Mouse (Mus musculus) kidney, adult 2 months (tissue): ENCODE results near the gene Olfr1443. TPM values are rescaled to one million over a fixed set of nuclear protein-coding genes. Genes with fewer than 3 reads are reported as not detected.

ENCODE experiments used
- DNase-seq: peaks from one replicate; pipeline ENCODE4 v3.0.0; 2021
- H3K27ac ChIP-seq: fragments of 200-500 bp; 2 replicates; pipeline ENCODE4 v1.5.1; 2012; ENCODE audit warnings: low read depth, low read length, control low read depth, inconsistent platforms; ENCODE audit not compliant: insufficient read depth
- H3K27me3 ChIP-seq: fragments of 200-500 bp; replicated peaks from 2 replicates; pipeline ENCODE4 v1.6.1; 2012; ENCODE audit warnings: mild to moderate bottlenecking, moderate library complexity, low read length, inconsistent platforms; ENCODE audit not compliant: control insufficient read depth, insufficient read depth
- H3K36me3 ChIP-seq: fragments of 200-500 bp; 2 replicates; pipeline ENCODE4 v1.6.1; 2012; ENCODE audit warnings: mild to moderate bottlenecking, moderate library complexity, low read length, inconsistent platforms; ENCODE audit not compliant: control insufficient read depth, insufficient read depth
- H3K4me1 ChIP-seq: fragments of 200-500 bp; 2 replicates; pipeline ENCODE4 v1.6.1; 2011; ENCODE audit warnings: low read length; ENCODE audit not compliant: control insufficient read depth, insufficient read depth
- H3K4me3 ChIP-seq: fragments of 200-500 bp; 2 replicates; pipeline ENCODE4 v1.5.1; 2011; ENCODE audit warnings: mild to moderate bottlenecking, low read depth, low read length, control low read depth; ENCODE audit not compliant: insufficient read depth
- CTCF ChIP-seq: fragments of 200-500 bp; conservative IDR thresholded peaks from 2 replicates; pipeline ENCODE4 v1.5.1; 2011; ENCODE audit warnings: low read depth, mild to moderate bottlenecking, control low read depth, low read length, moderate library complexity, mixed read lengths; ENCODE audit not compliant: insufficient read depth, insufficient read length
- POLR2A ChIP-seq: fragments of 200-500 bp; IDR thresholded peaks from one replicate; pipeline ENCODE4 v1.6.1; 2011; ENCODE audit warnings: low read depth, low read length, control low read depth
- WGBS: fragments of 180-500 bp; shearing (Covaris S2); methylation state at CpG from one replicate; pipeline ENCODE4 v1.1.7; 2018; 5-methylcytosine and 5-hydroxymethylcytosine counted together
- polyA plus RNA-seq: library from polyadenylated mRNA; depleted of rRNA; stranded (reverse); fragments of >200 nt; gene quantifications from 2 replicates; pipeline ENCODE4 v1.2.3, GENCODE M21; 2012; rRNA removed

Olfr1443 gene
- not detected in 2 replicates for polyA plus RNA-seq

GRCm38 (mm10) chr19:12677812-12678211, at the start of gene Olfr1443:
TSS of gene Olfr1443 (plus strand) at chr19:12678112.
- peak; percentile 55 for DNase-seq
- H3K4me3 ChIP-seq = no peak within 1 kb of the TSS
- no peak for TF ChIP-seq CTCF
- TF ChIP-seq POLR2A = no peak
- no peaks in the 10 kb centered on the region for H3K27me3 ChIP-seq
- H3K27ac ChIP-seq = peak within 1 kb of the TSS; percentile 68; the same call in 1 of the 2 replicates
- WGBS = 50% methylated on average over 3 of the region's 3 CpGs
- no peaks in the 10 kb centered on the region for H3K36me3 ChIP-seq
- H3K4me1 ChIP-seq = no peaks in the 10 kb centered on the region; the same call in 1 of the 2 replicates

- DNase-seq = peak; percentile 89
- TF ChIP-seq CTCF (no peak), POLR2A (no peak)
- no peaks in the 10 kb centered on the region; the same call in 1 of the 2 replicates for H3K36me3 ChIP-seq
- peak within 1 kb of the TSS; percentile 68 for H3K4me3 ChIP-seq
- no peaks in the 10 kb centered on the region; the same call in 1 of the 2 replicates for H3K27me3 ChIP-seq
- H3K27ac ChIP-seq = peak within 1 kb of the TSS; percentile 100
- H3K4me1 ChIP-seq = peaks cover 2% of the 10 kb centered on the region; the same call in 1 of the 2 replicates
- WGBS = 39% methylated on average over 4 of the region's 4 CpGs
Measured at GRCm38 (mm10) chr19:12633176-12633575, 44.7 kb upstream of the Olfr1443 start, which contains the start of gene Glyat. TSS of gene Glyat (plus strand) at chr19:12633308.

- no peaks in the 10 kb centered on the region; the same call in 1 of the 2 replicates for H3K27me3 ChIP-seq
- peak overlapping the region; percentile 92; the same call in 1 of the 2 replicates for H3K4me3 ChIP-seq
- H3K36me3 ChIP-seq = no peaks in the 10 kb centered on the region; the same call in 1 of the 2 replicates
- WGBS = 50% methylated on average over 3 of the region's 3 CpGs
- peaks cover 2% of the 10 kb centered on the region; the same call in 1 of the 2 replicates for H3K4me1 ChIP-seq
- H3K27ac ChIP-seq = peak overlapping the region; percentile 100; the same call in 1 of the 2 replicates
- DNase-seq = peak; percentile 40
- TF ChIP-seq POLR2A (no peak), CTCF (no peak)
Measured at GRCm38 (mm10) chr19:12634259-12634658, 43.7 kb upstream of the Olfr1443 start.

- Histone ChIP-seq H3K27ac (peak overlapping the region; percentile 100), H3K27me3 (no peaks in the 10 kb centered on the region; the same call in 1 of the 2 replicates), H3K4me3 (peak overlapping the region; percentile 92), H3K36me3 (no peaks in the 10 kb centered on the region; the same call in 1 of the 2 replicates), H3K4me1 (peaks cover 4% of the 10 kb centered on the region; the same call in 1 of the 2 replicates)
- DNase-seq = no peak
- WGBS = 50% methylated on average over 4 of the region's 4 CpGs
- TF ChIP-seq POLR2A (no peak), CTCF (no peak)
Measured at GRCm38 (mm10) chr19:12634963-12635362, 42.9 kb upstream of the Olfr1443 start.

GRCm38 (mm10) chr19:12636863-12637262, 41.0 kb upstream of the Olfr1443 start:
- H3K27ac ChIP-seq = peak overlapping the region; percentile 100
- peak overlapping the region; percentile 50 for H3K4me3 ChIP-seq
- no peak for DNase-seq
- 42% methylated on average over 3 of the region's 3 CpGs for WGBS
- H3K36me3 ChIP-seq = peaks cover 2% of the 10 kb centered on the region; the same call in 1 of the 2 replicates
- peaks cover 9% of the 10 kb centered on the region; the same call in 1 of the 2 replicates for H3K4me1 ChIP-seq
- no peaks in the 10 kb centered on the region; the same call in 1 of the 2 replicates for H3K27me3 ChIP-seq
- TF ChIP-seq CTCF = no peak
- TF ChIP-seq POLR2A = no peak

- Histone ChIP-seq H3K4me1 (peaks cover 7% of the 10 kb centered on the region; the same call in 1 of the 2 replicates), H3K36me3 (peaks cover 2% of the 10 kb centered on the region; the same call in 1 of the 2 replicates), H3K27ac (peak overlapping the region; percentile 100), H3K27me3 (no peaks in the 10 kb centered on the region; the same call in 1 of the 2 replicates), H3K4me3 (peak overlapping the region; percentile 14; the same call in 1 of the 2 replicates)
- WGBS = 31% methylated on average over 1 of the region's 1 CpGs
- no peak for DNase-seq
- no peak for TF ChIP-seq CTCF
- TF ChIP-seq POLR2A = no peak
Measured at GRCm38 (mm10) chr19:12638049-12638448, 39.9 kb upstream of the Olfr1443 start.

- no peaks in the 10 kb centered on the region for H3K27me3 ChIP-seq
- no peak overlapping the region for H3K27ac ChIP-seq
- no peak for DNase-seq
- no peaks in the 10 kb centered on the region for H3K4me1 ChIP-seq
- H3K4me3 ChIP-seq = no peak overlapping the region
- TF ChIP-seq POLR2A (no peak), CTCF (no peak)
- H3K36me3 ChIP-seq = peaks cover 15% of the 10 kb centered on the region
Measured at GRCm38 (mm10) chr19:12649511-12649910, 28.4 kb upstream of the Olfr1443 start.
